ENCODE assay signal across 8 mouse cellular contexts in the genomic region with DNA sequence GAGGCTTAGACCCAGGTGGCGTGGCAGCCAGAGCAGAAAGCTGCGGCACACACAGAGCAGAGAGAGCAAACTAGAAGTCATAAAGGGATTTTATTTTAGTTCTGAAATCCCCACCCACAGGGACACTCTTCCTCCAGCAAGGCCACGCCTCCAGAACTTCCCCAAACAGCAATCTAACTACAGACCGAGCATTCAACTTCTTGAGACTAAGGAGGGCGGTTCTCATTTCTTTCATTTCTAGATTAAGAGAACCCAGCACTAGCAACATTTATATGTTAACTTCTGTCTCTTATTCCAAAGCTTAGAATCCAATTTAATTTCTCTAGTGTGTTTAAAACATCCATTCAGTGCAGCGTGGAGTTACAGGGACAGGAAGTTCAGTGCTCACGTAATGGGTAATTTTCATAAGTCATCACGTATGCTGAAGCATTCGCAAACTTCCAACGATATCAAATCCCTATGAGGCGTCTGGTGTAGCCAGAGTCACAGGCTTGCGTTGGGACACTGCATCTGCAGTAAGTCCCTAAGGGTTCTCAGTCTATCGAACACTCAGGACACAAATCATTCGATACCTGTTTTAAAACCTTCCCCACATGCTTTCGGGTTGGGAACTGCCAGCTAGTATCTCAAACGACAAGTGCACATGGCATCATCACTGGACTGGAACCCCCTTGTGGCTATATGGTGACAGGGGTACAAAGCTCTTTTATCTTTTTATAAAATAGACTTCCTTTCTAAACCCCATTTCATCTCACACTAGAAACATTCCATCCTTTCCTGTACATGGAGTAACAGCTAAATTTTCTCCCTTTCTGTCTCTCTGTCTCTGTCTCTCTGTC. TPM values are rescaled to one million over a fixed set of nuclear protein-coding genes. Genes with fewer than 3 reads are reported as not detected.
DNase-seq lines count a peak whose midpoint lies in the region; ATAC-seq lines count a peak whose summit lies in the region.
"Had no signal": no experiment of that assay in that cellular context is flagged by ENCODE, and none has a peak within 500 bp of the region (broad histone marks: within the 10 kb centered on the region; RNA-seq: fewer than 3 reads in every experiment).

No protein-coding gene starts in this region.

- ATAC-seq in erythroblast, adult 5-6 weeks (replicated peaks; ENCODE audit: low FRiP score, poor library complexity, severe bottlenecking) = peak; percentile 80
- peak; percentile 74 for ATAC-seq in liver, embryonic 15.5 days (ENCODE audit: insufficient read depth)
- no peak for ATAC-seq in hindbrain, embryonic 12.5 days (ENCODE audit: low FRiP score)

- no peaks in the 10 kb centered on the region for H3K27me3 ChIP-seq in liver, embryonic 15.5 days
- no peaks in the 10 kb centered on the region for H3K27me3 ChIP-seq in hindbrain, embryonic 12.5 days
- H3K27me3 ChIP-seq: midbrain, embryonic 12.5 days had no signal

- H3K27ac ChIP-seq in liver, embryonic 15.5 days (replicated peaks) = peak overlapping the region; percentile 81
- no peak overlapping the region for H3K27ac ChIP-seq in hindbrain, embryonic 12.5 days
- H3K27ac ChIP-seq: midbrain, embryonic 12.5 days had no signal

- no peaks in the 10 kb centered on the region for H3K36me3 ChIP-seq in liver, embryonic 15.5 days (replicated peaks)
- no peaks in the 10 kb centered on the region for H3K36me3 ChIP-seq in hindbrain, embryonic 12.5 days
- H3K36me3 ChIP-seq: midbrain, embryonic 12.5 days had no signal

- peak; percentile 48 to 55 for DNase-seq in spleen, postnatal 36 days (ENCODE audit: low spot score in 2 of 2)
- no peak for DNase-seq in spleen, adult 12 weeks (ENCODE audit: low spot score)
- DNase-seq in cerebellum, postnatal 36 days = no peak
- DNase-seq in embryo, embryonic 10 days (ENCODE audit: low spot score) = no peak

- H3K4me1 ChIP-seq in liver, embryonic 15.5 days (replicated peaks) = peaks cover 55% of the 10 kb centered on the region
- H3K4me1 ChIP-seq in hindbrain, embryonic 12.5 days = peaks cover 8% of the 10 kb centered on the region

- peak overlapping the region; percentile 48 for H3K4me2 ChIP-seq in liver, embryonic 15.5 days
- H3K4me2 ChIP-seq in hindbrain, embryonic 12.5 days (replicated peaks) = no peak overlapping the region
- H3K4me2 ChIP-seq: midbrain, embryonic 12.5 days had no signal

- no peaks in the 10 kb centered on the region for H3K9me3 ChIP-seq in liver, embryonic 15.5 days (replicated peaks)
- H3K9me3 ChIP-seq in hindbrain, embryonic 12.5 days (replicated peaks) = no peaks in the 10 kb centered on the region
- H3K9me3 ChIP-seq: midbrain, embryonic 12.5 days had no signal

- WGBS in liver, embryonic 15.5 days (ENCODE audit: insufficient replicate concordance) = 52% methylated on average over 16 of the region's 16 CpGs
- 83% methylated on average over 16 of the region's 16 CpGs for WGBS in hindbrain, embryonic 12.5 days

- H3K9ac ChIP-seq in liver, embryonic 15.5 days = peak overlapping the region; percentile 15; the same call in 1 of the 2 replicates
- H3K9ac ChIP-seq in hindbrain, embryonic 12.5 days = no peak overlapping the region
- H3K9ac ChIP-seq: midbrain, embryonic 12.5 days had no signal

- H3K4me3 ChIP-seq in liver, embryonic 15.5 days (replicated peaks) = peak overlapping the region; percentile 11; the same call in 1 of the 2 replicates
- H3K4me3 ChIP-seq in hindbrain, embryonic 12.5 days = no peak overlapping the region
- H3K4me3 ChIP-seq: midbrain, embryonic 12.5 days had no signal

RNA-seq across cellular contexts. Expression of gene Enpp3, which starts 18.7 kb away (rescaled TPM):
- total RNA-seq in erythroblast, adult 5-6 weeks (2015; ENCODE audit: low replicate concordance) = 2.1 TPM in 1 of 2 replicates, not detected in the other
- total RNA-seq in erythroblast, adult 5-6 weeks (2017; ENCODE audit: low replicate concordance) = 0.85 and 1.3 TPM in 2 replicates
- 5.7 and 6.1 TPM in 2 replicates for polyA plus RNA-seq in liver, embryonic 15.5 days (2015; fragmentation: Nextera tagmentation; extraction: Ambion mirVana)
- 5.5 and 6.4 TPM in 2 replicates for polyA plus RNA-seq in hindbrain, embryonic 12.5 days (2016; fragmentation: Nextera tagmentation; extraction: Ambion mirVana)

RNA-seq across cellular contexts. Expression of gene Med23, which starts 45.9 kb away (rescaled TPM):
- total RNA-seq in erythroblast, adult 5-6 weeks (2015; ENCODE audit: low replicate concordance) = 5.2 and 7.9 TPM in 2 replicates
- 9.1 and 12.2 TPM in 2 replicates for total RNA-seq in erythroblast, adult 5-6 weeks (2017; ENCODE audit: low replicate concordance)
- 5.9 and 6.2 TPM in 2 replicates for polyA plus RNA-seq in liver, embryonic 15.5 days (2015; fragmentation: Nextera tagmentation; extraction: Ambion mirVana)
- 31.2 and 39.3 TPM in 2 replicates for polyA plus RNA-seq in hindbrain, embryonic 12.5 days (2016; fragmentation: Nextera tagmentation; extraction: Ambion mirVana)

Comparison
In these comparisons a context has a peak if more than half of its experiments do, and no peak if none do; other contexts are left out.
1. DNase-seq: peak in spleen, postnatal 36 days (2 of 2); none in spleen, adult 12 weeks (single experiment), cerebellum, postnatal 36 days (0 of 2) and embryo, embryonic 10 days (single experiment).